Mouse (Mus musculus) hindbrain, embryonic 12.5 days (tissue): ENCODE results near the gene Pcsk6. TPM values are rescaled to one million over a fixed set of nuclear protein-coding genes. Genes with fewer than 3 reads are reported as not detected.
"Not testable (repeated sequence)": the region's sequence is repeated elsewhere in the genome, so short reads cannot be mapped to it uniquely, and the experiment has no call there.

Experiments
- ATAC-seq: fragments of 200-750 bp; cut with Nextera tagmentation; 2 replicates; pipeline ENCODE4 v1.8.0; 2017; ENCODE audit warnings: moderate TSS enrichment; ENCODE audit not compliant: low FRiP score
- H3K27ac ChIP-seq: fragments of 300-500 bp; sonication (generic); 2 replicates; pipeline ENCODE4 v1.5.1; 2016; ENCODE audit warnings: mild to moderate bottlenecking
- H3K27me3 ChIP-seq: fragments of 300-500 bp; sonication (generic); 2 replicates; pipeline ENCODE4 v1.6.1; 2016; ENCODE audit warnings: mild to moderate bottlenecking
- H3K36me3 ChIP-seq: fragments of 300-500 bp; sonication (generic); 2 replicates; pipeline ENCODE4 v1.6.1; 2016; ENCODE audit warnings: mild to moderate bottlenecking
- H3K4me1 ChIP-seq: fragments of 300-500 bp; sonication (generic); 2 replicates; pipeline ENCODE4 v1.6.1; 2016
- H3K4me2 ChIP-seq: fragments of 300-500 bp; sonication (generic); replicated peaks from 2 replicates; pipeline ENCODE4 v1.6.1; 2016; ENCODE audit warnings: mild to moderate bottlenecking
- H3K4me3 ChIP-seq: fragments of 300-500 bp; sonication (generic); 2 replicates; pipeline ENCODE4 v1.5.1; 2016; ENCODE audit warnings: mild to moderate bottlenecking
- H3K9ac ChIP-seq: fragments of 300-500 bp; sonication (generic); 2 replicates; pipeline ENCODE4 v1.6.1; 2016; ENCODE audit warnings: mild to moderate bottlenecking, moderate library complexity
- H3K9me3 ChIP-seq: fragments of 300-500 bp; sonication (generic); replicated peaks from 2 replicates; pipeline ENCODE4 v1.6.1; 2016; ENCODE audit warnings: mild to moderate bottlenecking
- WGBS: fragments of 180-500 bp; shearing (Covaris S2); methylation state at CpG from one replicate; pipeline ENCODE4 v1.1.7; 2016; 5-methylcytosine and 5-hydroxymethylcytosine counted together
- polyA plus RNA-seq: library from polyadenylated mRNA; unstranded; fragments of >200 nt; fragmentation: Nextera tagmentation; extraction: Ambion mirVana; gene quantifications from 2 replicates; pipeline ENCODE4 v1.2.1, GENCODE M21; 2016

Gene Pcsk6
- polyA plus RNA-seq, 1 experiment from 2014 or later: 1.4 TPM

GRCm38 (mm10) chr7:66053946-66054483 is 192.5 kb downstream of the Pcsk6 start:
- 90% methylated on average over 4 of the region's 4 CpGs for WGBS
- H3K4me2 ChIP-seq: no peak overlapping the region
- no peaks in the 10 kb centered on the region; the same call in 1 of the 2 replicates for H3K27me3 ChIP-seq
- H3K9ac ChIP-seq: no peak overlapping the region
- ATAC-seq: no peak
- no peaks in the 10 kb centered on the region for H3K4me1 ChIP-seq
- H3K4me3 ChIP-seq: no peak overlapping the region
- no peak overlapping the region for H3K27ac ChIP-seq
- H3K36me3 ChIP-seq: no peaks in the 10 kb centered on the region
- no peaks in the 10 kb centered on the region for H3K9me3 ChIP-seq

GRCm38 (mm10) chr7:66055356-66055755 is 193.8 kb downstream of the Pcsk6 start:
- not testable (repeated sequence) for H3K4me2 ChIP-seq, H3K9me3 ChIP-seq, H3K36me3 ChIP-seq, ATAC-seq, H3K4me3 ChIP-seq, H3K27ac ChIP-seq, H3K27me3 ChIP-seq, H3K4me1 ChIP-seq, H3K9ac ChIP-seq
- 9% methylated on average over 2 of the region's 2 CpGs for WGBS

- Histone ChIP-seq H3K27ac (no peak within 1 kb of the TSS), H3K4me1 (peaks cover 19% of the 10 kb centered on the region), H3K9me3 (no peaks in the 10 kb centered on the region), H3K4me2 (peak within 1 kb of the TSS; percentile 88), H3K4me3 (peak within 1 kb of the TSS; percentile 95), H3K36me3 (peaks cover 8% of the 10 kb centered on the region), H3K9ac (peak within 1 kb of the TSS; percentile 93; the same call in 1 of the 2 replicates), H3K27me3 (no peaks in the 10 kb centered on the region; the same call in 1 of the 2 replicates)
- ATAC-seq: no peak
- WGBS: 72% methylated on average over 1 of the region's 1 CpGs
Measured at GRCm38 (mm10) chr7:66058703-66059102, 197.2 kb downstream of the Pcsk6 start, which contains the start of gene Snrpa1. Gene Snrpa1 (plus strand): TSS chr7:66059003.

- Histone ChIP-seq H3K4me3 (peak overlapping the region; percentile 95), H3K9ac (peak overlapping the region; percentile 93), H3K4me1 (peaks cover 19% of the 10 kb centered on the region), H3K27ac (peak overlapping the region; percentile 76), H3K36me3 (peaks cover 20% of the 10 kb centered on the region), H3K9me3 (no peaks in the 10 kb centered on the region), H3K4me2 (peak overlapping the region; percentile 88), H3K27me3 (no peaks in the 10 kb centered on the region; the same call in 1 of the 2 replicates)
- under 1% methylated on average over 62 of the region's 64 CpGs for WGBS
- peak; percentile 95 for ATAC-seq
Measured at GRCm38 (mm10) chr7:66060066-66060956, 198.8 kb downstream of the Pcsk6 start.

GRCm38 (mm10) chr7:66061057-66061456 is 199.5 kb downstream of the Pcsk6 start:
- H3K4me1 ChIP-seq: peaks cover 19% of the 10 kb centered on the region
- H3K4me2 ChIP-seq: peak overlapping the region; percentile 88
- H3K4me3 ChIP-seq: peak overlapping the region; percentile 95
- H3K27ac ChIP-seq: no peak overlapping the region
- WGBS: under 1% methylated on average over 14 of the region's 14 CpGs
- no peak for ATAC-seq
- H3K9me3 ChIP-seq: no peaks in the 10 kb centered on the region
- H3K27me3 ChIP-seq: no peaks in the 10 kb centered on the region; the same call in 1 of the 2 replicates
- peaks cover 23% of the 10 kb centered on the region for H3K36me3 ChIP-seq
- peak overlapping the region; percentile 93 for H3K9ac ChIP-seq

- ATAC-seq: no peak
- H3K4me3 ChIP-seq: no peak overlapping the region
- H3K9me3 ChIP-seq: no peaks in the 10 kb centered on the region
- no peaks in the 10 kb centered on the region for H3K27me3 ChIP-seq
- no peak overlapping the region for H3K9ac ChIP-seq
- 83% methylated on average over 2 of the region's 2 CpGs for WGBS
- peaks cover 53% of the 10 kb centered on the region for H3K36me3 ChIP-seq
- H3K4me1 ChIP-seq: peaks cover 14% of the 10 kb centered on the region
- H3K27ac ChIP-seq: no peak overlapping the region
- no peak overlapping the region for H3K4me2 ChIP-seq
Measured at GRCm38 (mm10) chr7:66076411-66076810, 214.9 kb downstream of the Pcsk6 start.

GRCm38 (mm10) chr7:66079364-66080230 is 218.1 kb downstream of the Pcsk6 start, which contains the start of gene Selenos:
Gene Selenos (plus strand): TSS chr7:66079649.
- Histone ChIP-seq H3K36me3 (peaks cover 49% of the 10 kb centered on the region), H3K27ac (peak within 1 kb of the TSS; percentile 82), H3K27me3 (no peaks in the 10 kb centered on the region), H3K9ac (peak within 1 kb of the TSS; percentile 85), H3K4me3 (peak within 1 kb of the TSS; percentile 89), H3K4me1 (peaks cover 14% of the 10 kb centered on the region), H3K9me3 (no peaks in the 10 kb centered on the region), H3K4me2 (peak within 1 kb of the TSS; percentile 85)
- WGBS: under 1% methylated on average over 64 of the region's 65 CpGs
- ATAC-seq: peak; percentile 100

- peak overlapping the region; percentile 82; the same call in 1 of the 2 replicates for H3K27ac ChIP-seq
- H3K4me1 ChIP-seq: peaks cover 14% of the 10 kb centered on the region
- peak overlapping the region; percentile 85 for H3K9ac ChIP-seq
- H3K9me3 ChIP-seq: no peaks in the 10 kb centered on the region
- H3K4me3 ChIP-seq: peak overlapping the region; percentile 89
- ATAC-seq: no peak
- peaks cover 48% of the 10 kb centered on the region for H3K36me3 ChIP-seq
- H3K27me3 ChIP-seq: no peaks in the 10 kb centered on the region
- WGBS: 32% methylated on average over 5 of the region's 5 CpGs
- H3K4me2 ChIP-seq: peak overlapping the region; percentile 85
Measured at GRCm38 (mm10) chr7:66080231-66080613, 218.7 kb downstream of the Pcsk6 start.

GRCm38 (mm10) chr7:66083757-66084156 is 222.2 kb downstream of the Pcsk6 start:
- Histone ChIP-seq H3K27ac (no peak overlapping the region), H3K4me3 (no peak overlapping the region), H3K9ac (no peak overlapping the region), H3K27me3 (no peaks in the 10 kb centered on the region), H3K9me3 (no peaks in the 10 kb centered on the region), H3K36me3 (peaks cover 65% of the 10 kb centered on the region), H3K4me2 (no peak overlapping the region), H3K4me1 (peaks cover 13% of the 10 kb centered on the region)
- ATAC-seq: no peak
- WGBS: 93% methylated on average over 6 of the region's 6 CpGs

GRCm38 (mm10) chr7:66084546-66084945 is 223.0 kb downstream of the Pcsk6 start:
- Histone ChIP-seq H3K9ac (no peak overlapping the region), H3K27me3 (no peaks in the 10 kb centered on the region), H3K4me3 (no peak overlapping the region), H3K4me1 (peaks cover 11% of the 10 kb centered on the region), H3K27ac (no peak overlapping the region), H3K4me2 (no peak overlapping the region), H3K9me3 (no peaks in the 10 kb centered on the region), H3K36me3 (peaks cover 72% of the 10 kb centered on the region)
- ATAC-seq: no peak
- whole genome bisulfite sequencing: 85% methylated on average over 7 of the region's 7 CpGs

- Histone ChIP-seq H3K9me3 (no peaks in the 10 kb centered on the region), H3K27me3 (no peaks in the 10 kb centered on the region), H3K4me3 (no peak overlapping the region), H3K36me3 (peaks cover 88% of the 10 kb centered on the region), H3K4me1 (no peaks in the 10 kb centered on the region), H3K4me2 (no peak overlapping the region), H3K27ac (no peak overlapping the region), H3K9ac (no peak overlapping the region)
- WGBS: 90% methylated on average over 4 of the region's 4 CpGs
- ATAC-seq: no peak
Measured at GRCm38 (mm10) chr7:66087652-66088051, 226.1 kb downstream of the Pcsk6 start.

GRCm38 (mm10) chr7:66088077-66088476 is 226.5 kb downstream of the Pcsk6 start:
- H3K4me2 ChIP-seq: no peak overlapping the region
- no peaks in the 10 kb centered on the region for H3K9me3 ChIP-seq
- no peak overlapping the region for H3K4me3 ChIP-seq
- peaks cover 84% of the 10 kb centered on the region for H3K36me3 ChIP-seq
- 90% methylated on average over 2 of the region's 2 CpGs for WGBS
- no peaks in the 10 kb centered on the region for H3K4me1 ChIP-seq
- H3K9ac ChIP-seq: no peak overlapping the region
- H3K27me3 ChIP-seq: no peaks in the 10 kb centered on the region
- ATAC-seq: no peak
- H3K27ac ChIP-seq: no peak overlapping the region
